Mouse (Mus musculus) adrenal gland, adult 8-10 months (tissue): Measurements from ENCODE around the gene Nagk. TPM values are rescaled to one million over a fixed set of nuclear protein-coding genes. Genes with fewer than 3 reads are reported as not detected.
"Not testable (repeated sequence)": the region's sequence is repeated elsewhere in the genome, so short reads cannot be mapped to it uniquely, and the experiment has no call there.

Experiments
- DNase-seq: peaks from one replicate; pipeline ENCODE4 v3.0.0; 2022
- total RNA-seq, 4 experiments: library from RNA; stranded (reverse); gene quantifications; 2 replicates each; pipeline ENCODE4 v1.2.4; 2022

Nagk gene
- 10 to 100 TPM; 55.2 to 72.7 (median 69.2) TPM for total RNA-seq

GRCm38 (mm10) chr6:83794760-83795296 is at the start of gene Nagk:
Gene Nagk, plus strand, starts transcription at chr6:83794982.
- DNase-seq, result peak; percentile 93

DNA sequence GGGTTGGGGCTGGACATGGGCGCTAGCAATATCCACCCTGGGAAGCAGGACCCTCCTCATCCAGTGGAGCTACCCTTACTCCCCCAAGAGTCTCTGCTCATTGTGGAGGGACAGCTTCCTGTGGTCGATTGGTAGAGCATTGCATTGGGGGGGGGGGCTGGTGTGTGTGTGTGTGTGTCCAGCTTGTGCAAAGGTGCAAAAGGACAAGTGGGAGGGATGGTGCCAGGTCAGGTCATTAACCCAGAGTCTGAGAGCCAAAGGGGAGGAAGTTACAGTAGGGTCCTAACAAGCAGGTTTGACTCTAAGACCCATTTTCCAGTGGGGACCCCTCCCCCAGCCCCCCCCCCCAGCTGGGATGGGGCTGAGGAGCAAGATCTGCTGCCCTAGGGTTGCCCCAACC is 49.3 kb upstream of the Nagk start:
- no peak for DNase-seq

DNA sequence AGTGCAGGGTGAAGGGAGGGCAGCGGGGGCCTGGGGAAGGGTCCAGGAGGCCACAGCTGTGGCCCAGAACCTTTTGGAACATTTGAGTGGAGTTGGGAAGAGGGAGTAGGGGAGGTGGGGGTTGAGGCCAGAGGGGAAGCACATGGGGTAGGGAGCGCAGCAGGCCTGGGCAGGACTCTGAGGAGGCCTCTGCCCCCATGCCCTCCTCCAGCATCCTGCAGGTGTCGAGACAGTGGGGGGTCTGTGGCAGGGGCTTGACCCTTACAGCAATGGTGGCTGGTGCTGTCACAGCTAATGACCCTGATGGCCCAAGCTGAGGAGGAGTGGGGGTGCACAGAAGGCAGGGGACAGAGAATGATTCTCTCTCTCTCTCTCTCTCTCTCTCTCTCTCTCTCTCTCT is 45.5 kb upstream of the Nagk start:
- DNase-seq, result no peak

GRCm38 (mm10) chr6:83750171-83750684 is 44.6 kb upstream of the Nagk start:
- no peak for DNase-seq

DNA sequence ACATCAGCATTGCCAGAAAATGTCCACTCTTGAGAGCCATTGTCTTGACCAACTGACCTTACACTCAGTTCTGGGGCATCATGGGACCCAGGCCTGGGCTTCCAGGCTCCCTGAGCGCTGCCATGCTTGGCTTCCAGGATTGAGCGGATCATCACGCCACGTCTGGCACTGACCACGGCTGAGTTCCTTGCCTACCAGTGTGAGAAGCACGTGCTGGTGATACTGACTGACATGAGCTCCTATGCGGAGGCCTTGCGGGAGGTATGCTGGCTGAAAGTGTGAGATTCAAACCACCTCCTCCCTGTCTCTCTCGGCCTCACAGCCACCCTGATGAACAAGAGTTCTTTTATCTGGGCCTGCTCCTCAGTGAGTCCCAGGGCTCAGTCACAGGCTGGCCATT is 38.7 kb upstream of the Nagk start:
- no peak for DNase-seq

DNA sequence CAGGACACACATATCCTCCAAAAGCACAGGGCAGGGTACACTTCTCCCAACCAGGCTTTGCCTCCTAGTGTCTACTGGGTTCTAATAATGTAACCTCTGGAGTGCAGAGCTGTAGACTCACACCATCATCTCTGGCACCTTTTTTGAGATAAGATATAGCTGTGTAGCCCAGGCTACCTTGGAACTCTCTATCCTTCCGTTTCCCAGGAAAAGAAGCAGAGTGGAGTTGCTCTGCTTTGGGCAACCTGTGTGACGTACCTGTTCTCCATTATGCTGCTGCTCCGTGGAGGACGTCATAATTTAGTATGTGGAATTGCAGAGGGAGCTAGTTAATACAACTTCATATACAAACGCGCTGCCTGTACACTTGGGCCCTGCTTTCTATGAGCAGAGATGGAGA is 32.4 kb upstream of the Nagk start, which contains the start of gene Ankrd53:
Ankrd53 (plus strand) TSS at position 301 of the 400 bp plus-strand sequence.
- no peak for DNase-seq

GRCm38 (mm10) chr6:83762880-83763431 is 31.8 kb upstream of the Nagk start:
- DNase-seq, result no peak

DNA sequence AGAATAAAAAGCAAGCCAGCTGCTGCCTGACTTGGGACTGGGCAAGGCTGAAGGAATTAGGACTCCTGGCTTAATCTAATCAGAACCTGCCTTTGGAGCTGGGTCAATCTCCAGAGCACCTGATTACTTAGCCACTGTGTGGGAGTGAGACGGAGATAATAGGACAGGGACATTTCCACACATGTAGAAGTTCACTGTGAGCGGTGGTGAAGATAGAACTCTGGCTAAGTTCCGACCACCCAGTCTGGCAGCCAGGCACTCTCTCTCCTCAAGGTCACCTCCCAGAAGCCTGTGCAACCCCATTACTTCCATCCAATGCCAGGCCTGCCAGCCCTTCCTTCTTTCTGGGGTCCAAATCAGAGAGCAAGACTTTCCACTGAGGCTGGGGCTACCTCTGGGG is 27.8 kb upstream of the Nagk start:
- no peak for DNase-seq

- no peak for DNase-seq
Observed at GRCm38 (mm10) chr6:83768485-83768884, 26.3 kb upstream of the Nagk start.

- DNase-seq, result no peak
Observed at GRCm38 (mm10) chr6:83774126-83774525, 20.7 kb upstream of the Nagk start.

DNA sequence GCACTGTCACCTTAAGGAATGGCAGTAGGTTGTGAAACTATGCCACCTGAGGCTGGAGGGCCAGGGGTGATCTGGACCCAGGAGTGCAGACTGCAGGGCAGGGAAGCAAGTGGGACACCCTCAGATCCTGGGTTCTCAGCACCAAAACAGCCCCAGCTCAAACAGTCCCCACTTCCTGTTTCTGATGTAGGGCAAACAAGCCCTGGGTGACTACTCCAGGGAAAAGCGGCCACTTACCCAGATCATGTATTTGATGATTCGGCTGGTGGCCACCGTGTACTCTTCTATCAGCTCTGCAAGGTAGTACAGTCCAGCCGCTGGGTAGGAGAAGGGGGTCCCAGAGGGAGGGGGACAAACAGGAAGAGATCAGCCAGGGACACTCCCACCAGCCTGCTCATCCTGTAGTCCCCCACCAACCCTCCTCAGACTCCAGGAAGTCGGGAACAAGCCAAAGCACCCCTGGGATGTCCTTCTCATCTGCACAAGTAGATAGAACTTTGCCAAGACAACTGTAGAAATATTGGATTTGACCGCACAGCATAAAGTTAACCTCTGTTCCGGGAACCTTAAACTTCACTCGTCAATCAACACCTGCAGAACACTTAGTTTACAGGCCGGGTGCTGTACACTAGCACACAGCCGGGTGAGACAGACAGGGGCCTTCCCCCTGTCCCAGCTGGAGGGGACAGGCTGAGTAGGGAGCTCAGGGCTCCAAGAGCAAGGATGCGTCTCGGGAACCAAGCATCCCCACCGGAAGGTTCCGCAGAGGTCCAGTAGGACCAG is 19.8 kb upstream of the Nagk start:
- no peak for DNase-seq

- DNase-seq, result peak; percentile 87
Observed at GRCm38 (mm10) chr6:83775638-83776293, 19.0 kb upstream of the Nagk start, which contains the start of gene Tex261. Gene Tex261, minus strand, starts transcription at chr6:83775813.

DNA sequence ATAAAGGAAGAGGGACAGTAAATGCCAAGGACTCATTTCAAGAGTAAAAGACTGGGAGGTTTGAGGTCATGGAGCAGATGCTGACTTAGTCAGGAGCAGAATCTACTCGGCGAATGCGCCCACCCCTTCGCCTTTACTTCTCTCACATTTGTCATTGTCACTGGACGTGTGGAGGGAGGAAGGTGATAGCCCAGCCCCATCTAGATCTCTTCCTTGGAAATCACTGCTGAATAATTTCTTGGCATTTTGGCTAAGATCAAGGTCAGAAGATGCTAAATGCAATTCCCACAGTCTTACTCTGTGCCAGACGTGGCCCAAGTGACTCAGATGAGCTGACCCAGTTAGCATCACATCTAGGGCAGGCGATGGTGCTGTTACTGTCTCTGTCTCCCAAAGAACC is 16.5 kb upstream of the Nagk start:
- DNase-seq, result peak; percentile 55

DNA sequence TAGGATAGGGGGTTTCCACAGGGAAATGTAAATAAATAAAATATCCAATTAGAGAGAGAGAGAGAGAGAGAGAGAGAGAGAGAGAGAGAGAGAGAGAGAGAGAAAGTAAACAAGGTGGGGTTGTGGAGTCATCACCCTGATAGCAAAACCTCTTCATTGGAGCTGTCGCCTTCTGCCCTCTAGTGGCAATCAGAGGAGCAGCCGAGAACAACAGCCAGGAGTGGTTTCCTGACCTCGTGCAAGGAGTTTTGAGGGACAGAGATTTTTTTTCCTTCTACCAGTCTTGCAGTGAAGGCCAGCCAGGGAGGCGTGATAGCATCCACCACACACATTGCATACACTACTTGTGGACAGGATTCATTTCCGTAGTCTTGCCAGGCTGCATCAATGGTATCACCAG is 15.8 kb upstream of the Nagk start:
- DNase-seq, result peak; percentile 58

DNA sequence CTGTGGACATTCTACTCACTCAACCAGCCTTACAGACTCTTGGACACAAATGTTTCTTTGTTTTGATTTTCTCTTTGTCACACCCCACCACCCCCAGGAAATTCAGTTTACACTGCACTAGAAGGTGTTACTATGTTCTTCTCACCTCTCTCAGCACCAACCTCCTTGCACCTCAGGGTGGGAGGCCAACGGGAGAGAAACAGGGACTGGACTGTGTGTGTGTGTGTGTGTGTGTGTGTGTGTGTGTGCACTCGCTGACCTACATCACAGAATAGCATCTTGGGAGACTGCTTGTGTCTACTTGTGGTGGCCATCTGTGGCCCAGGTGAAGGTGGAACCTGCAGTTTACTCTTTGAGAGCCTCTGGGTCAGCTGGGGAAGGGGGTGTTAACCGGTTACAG is 8.4 kb upstream of the Nagk start:
- DNase-seq, result no peak

DNA sequence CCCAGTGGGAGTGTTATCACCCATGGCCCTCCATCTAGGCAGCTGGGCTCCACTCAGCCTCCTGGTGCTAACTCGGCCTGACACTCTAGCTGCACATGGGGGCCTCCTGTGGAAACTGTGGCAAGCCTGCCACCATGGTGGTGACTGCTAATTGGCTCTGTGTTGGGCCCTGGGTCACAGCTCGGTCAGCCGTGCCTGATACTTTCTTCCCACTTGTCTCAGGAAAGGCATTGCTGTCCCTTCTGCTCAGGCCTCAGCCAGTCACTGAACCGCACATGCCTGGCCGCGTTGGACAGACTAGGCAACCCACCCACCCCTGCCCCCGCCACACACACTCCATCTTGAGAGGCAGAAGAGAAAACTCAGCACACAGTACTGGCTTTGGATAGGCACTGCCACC is 6.2 kb upstream of the Nagk start:
- DNase-seq, result no peak

DNA sequence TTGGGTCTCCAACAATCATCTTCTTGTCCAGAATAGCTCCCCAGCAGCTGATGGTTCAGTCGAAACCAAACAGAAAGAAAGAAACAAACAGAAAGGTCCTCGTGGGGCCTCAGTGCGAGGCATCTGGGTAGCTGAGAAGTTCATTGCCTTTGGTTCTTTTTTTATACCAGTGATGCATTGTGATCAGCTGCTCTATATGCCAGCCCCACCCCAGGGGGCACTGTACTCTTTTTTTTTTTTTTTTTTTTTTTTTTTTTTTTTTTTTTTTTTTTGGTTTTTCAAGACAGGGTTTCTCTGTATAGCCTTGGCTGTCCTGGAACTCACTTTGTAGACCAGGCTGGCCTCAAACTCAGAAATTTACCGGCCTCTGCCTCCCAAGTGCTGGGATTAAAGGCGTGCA is 4.2 kb upstream of the Nagk start:
- not testable (repeated sequence) for DNase-seq

DNA sequence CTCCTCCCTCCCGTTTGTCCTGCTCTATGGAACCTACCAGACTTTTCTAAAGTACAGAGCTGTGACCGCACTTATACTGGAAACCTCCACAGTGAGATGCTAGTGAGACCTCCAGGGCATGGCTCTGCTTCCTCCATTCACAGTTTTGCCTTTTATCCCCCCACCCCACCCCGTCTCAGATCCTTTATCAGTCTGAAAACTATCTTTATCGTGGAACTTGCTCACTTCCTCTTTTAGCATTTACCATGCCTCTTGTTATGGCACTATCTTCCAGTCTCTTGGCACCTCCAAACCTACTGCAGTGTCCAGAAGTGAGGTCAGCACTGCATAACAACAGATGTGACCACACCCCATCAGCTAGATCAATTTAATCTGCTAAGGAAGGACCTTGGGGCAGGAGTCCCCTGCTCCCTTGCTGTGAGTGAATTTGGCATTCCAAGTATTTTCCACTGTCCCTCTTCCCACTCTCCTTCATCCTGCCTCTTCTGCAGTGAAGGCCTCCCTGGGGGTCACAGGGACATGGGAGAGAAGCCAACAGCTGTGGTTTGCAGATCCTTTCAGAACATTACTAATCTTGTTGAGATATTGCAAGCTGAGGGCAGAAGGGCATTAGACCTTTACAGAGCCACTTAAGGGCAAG is 3.4 kb upstream of the Nagk start:
- no peak for DNase-seq

GRCm38 (mm10) chr6:83795492-83795900 is 714 bp downstream of the Nagk start:
- DNase-seq, result no peak

DNA sequence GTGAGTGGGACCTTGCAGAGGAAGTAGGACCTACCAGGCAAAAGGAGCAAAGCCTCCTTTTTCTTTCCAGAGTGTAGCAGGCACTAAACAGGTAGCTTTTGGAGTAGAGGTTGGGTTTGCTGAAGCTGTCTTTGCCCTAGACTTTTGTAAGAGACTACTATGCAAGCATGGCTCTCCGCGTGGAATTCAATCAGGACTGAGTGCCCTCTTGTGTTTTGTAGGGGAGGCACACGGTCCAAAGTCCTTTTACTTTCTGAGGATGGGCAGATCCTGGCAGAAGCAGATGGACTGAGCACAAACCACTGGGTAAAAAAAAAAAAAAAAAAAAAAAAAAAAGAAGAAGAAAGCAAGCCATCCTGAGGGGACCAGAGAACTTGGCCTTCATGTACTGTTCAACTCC is 1.9 kb downstream of the Nagk start:
- no peak for DNase-seq

DNA sequence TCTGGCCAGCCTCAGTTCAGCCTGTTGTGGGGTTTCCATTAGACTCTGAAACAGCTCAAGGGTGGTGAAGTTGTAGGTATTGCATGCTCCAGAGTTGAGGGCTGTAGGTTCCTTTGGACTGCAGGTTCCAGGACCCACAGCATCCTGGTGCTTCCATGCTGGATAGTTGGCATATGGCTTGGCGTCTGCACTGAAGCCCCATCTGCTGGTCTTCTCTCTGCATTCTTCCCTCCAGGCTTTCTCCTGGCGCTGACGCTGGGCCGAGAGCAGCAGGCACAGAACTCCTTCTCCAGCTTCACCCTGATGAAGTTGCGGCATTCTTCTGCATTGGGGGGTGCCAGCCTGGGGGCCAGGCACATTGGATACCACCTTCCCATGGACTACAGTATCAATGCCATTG is 7.3 kb downstream of the Nagk start:
- no peak for DNase-seq

GRCm38 (mm10) chr6:83802846-83803245 is 8.1 kb downstream of the Nagk start:
- no peak for DNase-seq

GRCm38 (mm10) chr6:83815801-83816200 is 21.0 kb downstream of the Nagk start:
- no peak for DNase-seq
